Mouse (Mus musculus) frontal cortex, postnatal 10 days (tissue): ENCODE results near the gene Gm15217.
A peak's percentile ranks its signal among the peaks of the same experiment; 100 is the strongest.

Experiments
- DNase-seq, 2 experiments: peaks; one replicate each; pipeline ENCODE4 v3.0.0; 2022; ENCODE audit warnings: low spot score in 2 of 2, mixed read lengths in 1 of 2

Gene Gm15217

DNA sequence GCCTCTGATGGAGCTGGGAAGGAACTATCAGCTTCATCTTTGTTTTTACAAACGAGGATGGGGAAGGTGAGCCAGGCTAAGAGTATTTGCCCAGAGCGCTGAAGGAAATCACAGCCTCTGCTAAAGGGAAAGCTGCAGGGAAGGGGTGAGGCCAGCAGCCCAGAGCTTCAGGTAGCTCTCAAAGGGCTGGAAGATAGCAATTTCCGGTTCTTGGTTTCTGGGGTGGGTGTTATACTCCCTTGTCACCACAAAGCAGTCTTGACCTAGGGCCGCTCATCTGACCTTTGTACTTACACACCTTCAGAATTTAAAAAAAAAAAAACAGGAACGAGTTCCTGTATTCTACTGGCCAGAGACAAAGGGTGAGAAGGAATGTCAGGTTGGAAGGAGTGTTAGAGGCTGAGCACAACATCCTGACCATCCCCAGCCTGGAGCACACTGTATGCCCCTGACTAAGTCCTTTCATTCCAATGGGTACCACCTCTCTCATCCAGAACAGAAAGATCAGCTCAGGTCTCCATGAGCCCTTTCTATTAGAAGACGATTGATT lies 12.5 kb downstream of the Gm15217 start:
- no peak for DNase-seq

DNA sequence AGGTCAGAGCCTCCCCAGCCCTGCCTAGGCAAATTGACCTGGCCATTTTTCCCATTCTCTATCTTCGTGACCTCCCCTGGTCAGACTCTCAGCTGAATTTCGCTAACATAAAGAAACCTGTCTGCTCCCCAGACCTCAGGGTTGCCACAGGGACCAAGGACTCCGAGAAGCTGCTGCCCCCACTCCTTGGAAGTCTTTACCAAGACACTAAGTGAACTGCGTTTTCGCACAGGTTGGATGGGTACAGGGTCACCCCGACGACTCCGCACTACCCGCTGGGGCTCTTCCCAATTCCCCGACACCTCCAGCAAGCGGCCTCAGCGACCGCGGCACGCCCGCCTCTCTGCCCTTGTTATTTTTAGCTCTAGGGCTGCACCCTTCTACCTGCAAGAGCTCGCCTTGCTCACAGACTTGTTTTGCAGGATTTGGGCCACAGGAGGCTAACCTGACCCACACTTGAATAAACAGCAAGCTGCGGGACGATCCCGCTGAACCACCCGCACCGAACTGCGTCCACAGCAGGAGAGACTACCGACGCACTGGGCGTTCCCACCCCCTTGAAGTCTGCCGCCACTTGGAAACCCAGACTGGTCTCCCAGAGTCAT lies 19.0 kb downstream of the Gm15217 start:
- no peak for DNase-seq

DNA sequence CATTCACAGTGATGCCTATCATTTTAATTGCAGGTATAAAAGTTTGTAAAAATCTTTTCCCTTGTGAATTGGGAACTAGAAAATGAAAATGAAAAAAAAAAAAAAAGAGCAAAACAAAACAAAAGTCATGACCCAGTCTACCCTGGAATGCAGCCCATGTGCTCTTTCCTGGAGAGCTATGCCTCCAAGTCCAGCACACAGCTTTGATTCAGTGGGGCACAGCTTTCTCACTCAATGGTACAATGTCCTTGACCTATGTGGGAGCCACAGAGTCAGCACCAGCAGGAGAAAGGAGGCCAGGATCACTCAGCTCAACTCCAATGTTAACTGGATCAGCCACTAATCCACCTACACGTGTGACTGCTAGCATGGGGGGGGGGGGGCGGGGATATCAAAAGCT lies 20.7 kb downstream of the Gm15217 start:
- DNase-seq: no peak

DNA sequence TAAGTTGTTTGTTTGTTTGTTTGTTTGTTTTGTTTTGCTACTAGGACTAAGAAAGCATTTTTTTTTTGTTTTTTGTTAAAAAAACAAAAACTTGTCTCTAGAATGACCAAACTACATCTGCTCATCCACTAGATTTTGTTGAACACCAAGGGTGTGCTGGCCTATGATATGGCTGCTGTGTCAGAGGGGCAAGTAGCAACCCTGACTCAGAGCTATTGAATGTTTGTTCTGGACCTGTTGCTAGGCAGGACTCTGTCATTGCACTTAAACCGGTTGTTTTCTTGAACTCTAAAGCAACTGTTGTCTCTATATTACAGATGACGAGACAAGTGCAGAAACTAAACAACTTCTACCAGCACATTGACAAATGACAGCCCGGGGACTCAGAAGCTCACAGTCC lies 29.1 kb downstream of the Gm15217 start:
- DNase-seq: no peak

DNA sequence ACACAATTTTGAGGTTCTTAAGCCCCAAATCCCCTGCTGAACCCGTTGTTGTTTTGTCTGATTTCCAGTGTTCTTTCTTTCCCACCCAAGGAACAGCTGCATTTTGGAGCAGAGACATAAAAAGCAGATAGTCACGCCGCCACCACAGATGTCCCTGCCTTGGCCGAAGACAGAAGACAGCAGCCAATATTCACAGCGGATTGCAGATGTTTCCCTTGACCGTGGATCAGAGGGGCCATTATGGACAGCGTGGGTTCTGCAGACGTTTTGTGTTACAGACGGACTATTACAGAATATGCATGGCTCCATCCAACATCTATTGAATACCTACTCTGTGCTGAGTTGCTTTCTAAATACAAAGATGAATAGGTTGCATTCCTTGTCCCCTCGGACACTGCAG lies 29.8 kb downstream of the Gm15217 start:
- peak in 1 of 2 experiments; percentile 25 for DNase-seq

DNA sequence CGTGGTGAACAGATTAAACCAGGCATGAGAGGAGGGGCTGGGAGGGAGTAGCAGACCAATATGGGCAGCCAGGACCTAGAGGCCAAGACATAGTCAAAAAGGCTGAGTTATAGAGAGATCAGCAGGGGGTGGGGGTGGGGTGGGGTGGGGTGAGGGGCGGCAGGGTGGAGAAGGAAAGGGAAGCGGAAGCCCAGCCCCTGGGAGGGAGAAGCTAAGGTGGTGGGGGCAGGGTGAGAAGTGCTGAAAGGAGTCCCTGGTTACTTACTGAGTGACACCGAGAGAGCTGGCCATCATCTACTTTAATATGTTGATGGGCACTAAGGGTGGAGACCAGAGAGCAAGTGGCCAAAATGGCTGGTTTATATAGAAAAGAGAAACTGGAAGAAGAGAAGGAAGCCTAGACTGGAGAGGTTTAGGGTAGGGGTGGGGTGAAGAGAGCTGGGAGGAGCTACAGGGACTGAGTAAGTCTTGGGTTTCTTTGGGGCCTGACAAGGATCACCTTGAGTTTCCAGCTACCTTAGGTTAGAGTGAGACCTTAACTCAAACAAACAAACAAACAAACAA lies 31.4 kb downstream of the Gm15217 start:
- no peak for DNase-seq

DNA sequence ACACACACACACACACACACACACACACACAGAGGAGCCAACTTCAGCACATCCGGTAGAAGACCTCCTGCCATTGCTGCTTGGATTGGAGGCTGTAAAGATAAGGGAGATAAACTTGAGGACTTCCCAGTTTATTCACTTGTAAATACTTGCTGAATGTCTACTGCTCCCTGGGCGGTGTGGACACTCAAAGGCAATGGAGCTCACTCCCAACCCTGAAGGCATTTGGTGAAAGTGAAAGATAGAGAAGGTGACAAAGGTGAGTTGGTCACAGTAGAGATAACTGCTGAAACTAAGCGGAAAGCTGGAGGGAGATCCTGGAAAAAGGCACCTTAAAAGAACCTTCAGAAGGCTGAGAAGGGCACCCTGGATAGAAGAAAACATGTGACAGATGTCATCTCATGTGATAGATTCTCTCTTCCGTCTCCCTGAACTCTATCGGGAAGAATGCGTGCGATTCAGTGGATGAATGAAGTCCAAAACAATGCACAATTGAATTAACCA lies 33.3 kb downstream of the Gm15217 start:
- DNase-seq: no peak

DNA sequence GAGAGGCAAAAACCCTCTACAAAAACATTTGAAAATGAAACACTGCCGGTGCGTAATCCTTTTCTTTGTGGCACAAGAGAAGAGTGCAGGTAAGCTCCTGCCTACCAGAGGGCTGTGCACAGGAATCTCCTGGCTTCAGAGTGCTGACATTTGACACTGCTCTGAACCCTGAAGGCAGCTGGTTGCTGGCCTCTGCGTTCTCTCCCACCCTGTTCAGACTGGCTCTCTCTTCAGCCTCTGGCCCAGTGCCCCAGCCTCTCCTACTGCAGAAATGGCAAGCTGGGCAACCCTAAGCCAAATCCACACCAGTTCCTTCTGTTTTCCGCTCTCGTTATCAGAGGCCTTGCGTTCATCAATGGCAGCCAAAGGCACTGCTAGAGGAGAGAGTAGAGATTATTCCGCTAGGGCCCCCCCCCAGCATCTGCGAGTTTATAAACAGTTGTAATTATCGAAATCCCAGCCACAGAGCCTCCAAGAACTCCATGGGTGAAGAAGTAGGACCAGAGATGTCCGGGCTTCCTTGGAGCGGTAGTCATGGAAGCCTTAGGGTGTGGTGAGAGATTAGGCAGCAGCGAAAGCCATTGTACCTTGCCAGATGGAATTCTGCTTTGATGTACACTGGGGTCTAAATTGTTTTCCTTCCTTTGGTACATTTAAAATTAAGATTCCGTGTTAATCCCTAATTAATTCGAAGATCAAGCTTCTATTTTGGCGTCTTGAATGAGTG lies 39.3 kb downstream of the Gm15217 start:
- DNase-seq: no peak

DNA sequence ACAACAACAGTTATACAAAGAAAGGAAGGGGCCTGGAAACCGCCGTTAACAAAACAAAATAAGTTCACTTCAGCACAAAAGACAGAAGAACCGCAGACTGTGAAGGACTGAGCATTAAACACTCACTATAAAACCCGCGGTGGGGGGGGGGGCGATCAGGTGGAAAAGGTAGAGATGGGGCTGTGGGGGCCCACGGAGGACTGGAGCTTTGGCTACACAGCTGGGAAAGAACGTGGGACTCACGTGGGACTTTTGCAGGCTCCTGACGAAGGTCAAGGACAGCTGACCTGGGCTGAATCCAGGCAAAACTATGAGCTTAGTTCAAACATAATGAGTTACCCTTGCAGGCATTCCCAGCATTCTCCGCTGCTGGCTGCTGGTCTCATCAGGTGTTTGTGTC lies 40.1 kb downstream of the Gm15217 start:
- no peak for DNase-seq

DNA sequence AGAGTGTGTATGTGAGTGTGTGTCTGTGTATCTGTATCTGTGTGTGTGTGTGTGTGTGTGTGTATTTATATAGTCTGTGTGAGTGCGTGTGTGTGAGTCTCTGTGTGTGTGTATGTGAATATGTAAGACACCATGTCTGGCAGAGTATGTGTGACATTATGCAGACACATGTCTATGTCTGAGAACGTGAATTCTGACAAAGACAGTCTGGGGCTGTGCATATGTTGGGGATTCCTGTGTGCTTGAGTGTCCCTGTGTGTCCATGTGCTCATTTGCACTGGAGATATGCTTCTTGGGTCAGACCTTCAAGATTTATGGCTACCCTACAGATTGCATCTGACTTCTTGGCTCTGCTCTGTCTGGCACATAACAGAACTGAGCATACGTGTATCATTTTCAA lies 42.6 kb downstream of the Gm15217 start:
- no peak for DNase-seq

DNA sequence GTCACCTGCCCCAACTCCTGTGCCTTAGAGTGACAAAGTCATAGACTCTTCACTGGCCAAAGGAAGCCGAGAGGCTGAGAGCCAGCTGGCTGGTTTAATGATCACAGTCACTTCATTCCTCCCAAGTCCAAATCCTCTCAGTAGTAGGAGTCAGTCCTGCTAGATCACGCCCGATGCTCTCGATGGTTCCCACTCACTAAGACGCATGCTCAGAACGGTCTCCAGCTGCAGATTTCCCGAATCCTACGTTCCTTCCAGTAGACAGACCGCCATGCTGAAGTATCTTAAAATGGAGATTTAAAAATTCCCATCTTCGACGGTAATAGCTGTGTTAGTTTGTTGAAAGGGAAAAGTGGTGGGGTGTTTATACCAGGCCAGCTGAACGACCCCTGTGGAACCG lies 48.0 kb downstream of the Gm15217 start:
- DNase-seq: no peak

DNA sequence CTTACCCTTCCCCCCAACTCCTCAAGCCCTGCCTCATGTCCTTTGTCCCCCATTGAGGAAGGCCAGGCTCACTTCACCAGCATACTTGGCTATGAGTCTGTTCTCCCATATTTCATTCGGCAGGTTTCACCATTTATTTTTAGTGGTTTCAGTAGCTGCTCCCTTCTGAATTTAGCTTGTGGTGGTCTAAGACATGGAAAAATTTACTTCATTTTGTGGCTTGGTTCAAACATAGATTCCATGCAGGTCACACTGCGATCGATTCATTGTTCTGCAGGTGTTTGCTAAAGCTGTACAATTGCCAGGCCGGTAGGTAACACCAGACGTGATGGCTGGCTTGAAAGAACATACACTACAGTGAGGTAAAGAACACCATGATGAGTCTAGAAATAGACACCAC lies 51.0 kb downstream of the Gm15217 start:
- no peak for DNase-seq
